Mouse (Mus musculus): ENCODE measurements around the gene Asns.
A peak's percentile ranks its signal among the peaks of the same experiment; 100 is the strongest.
"Not testable (repeated sequence)": the region's sequence is repeated elsewhere in the genome, so short reads cannot be mapped to it uniquely, and the experiment has no call there.

Asns gene

DNA sequence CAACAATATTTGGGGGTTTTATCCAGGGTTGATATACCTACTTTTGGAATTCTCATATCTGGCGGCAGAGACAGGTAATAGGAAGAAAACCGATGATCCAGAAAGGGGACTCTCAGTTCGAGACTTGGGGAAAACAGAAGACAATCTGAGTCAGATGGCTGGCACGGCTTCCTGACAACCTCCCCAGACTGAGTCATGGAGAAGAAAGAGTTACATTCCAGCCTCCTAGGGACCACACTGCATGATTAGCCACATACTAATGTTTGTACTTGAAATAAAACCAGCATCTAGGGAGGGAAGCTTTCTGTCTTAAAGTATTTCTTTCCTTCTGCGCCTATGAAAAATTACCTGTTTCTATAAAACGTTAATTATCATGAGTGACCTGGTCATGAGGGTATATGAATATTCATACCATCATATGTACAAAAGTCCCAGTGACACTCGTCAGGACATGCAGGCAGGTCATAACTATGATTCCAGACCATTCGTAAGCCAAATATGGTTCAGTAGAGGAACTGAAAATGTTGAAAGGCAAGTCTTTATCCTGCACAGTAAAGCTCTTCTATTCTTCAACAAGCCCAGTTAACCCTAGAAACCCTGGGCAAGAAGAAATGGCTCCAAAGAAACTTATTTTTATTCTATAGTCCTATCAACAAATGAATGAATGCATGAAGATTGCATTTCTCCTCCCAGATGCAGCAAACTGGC, 16.7 kb downstream of the Asns start:
- no peak for DNase-seq (ENCODE audit: low spot score in 2 of 2)

GRCm38 (mm10) chr6:7672438-7673253, 20.4 kb downstream of the Asns start:
- no peak for DNase-seq (ENCODE audit: low spot score in 2 of 2)

DNA sequence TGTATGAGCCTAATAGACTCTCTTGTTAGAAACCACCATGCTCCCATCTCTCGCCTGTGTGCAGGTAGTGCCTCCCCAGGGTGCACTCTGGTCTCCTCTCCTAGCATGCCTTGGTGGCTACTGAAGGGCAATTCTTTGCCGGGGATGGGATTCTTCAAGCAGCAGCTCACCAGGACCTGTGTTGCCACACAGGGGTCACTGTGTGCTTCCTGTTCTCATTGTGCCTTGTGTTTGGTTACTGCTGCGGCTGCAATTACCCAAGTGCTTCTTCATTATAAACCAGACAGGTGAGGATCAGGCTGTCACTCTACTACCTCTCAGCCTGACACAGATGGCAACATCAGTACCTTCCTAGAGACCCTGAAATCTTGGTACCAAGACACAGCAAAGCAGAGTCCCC, 21.6 kb downstream of the Asns start:
- DNase-seq (ENCODE audit: low spot score in 2 of 2): no peak

DNA sequence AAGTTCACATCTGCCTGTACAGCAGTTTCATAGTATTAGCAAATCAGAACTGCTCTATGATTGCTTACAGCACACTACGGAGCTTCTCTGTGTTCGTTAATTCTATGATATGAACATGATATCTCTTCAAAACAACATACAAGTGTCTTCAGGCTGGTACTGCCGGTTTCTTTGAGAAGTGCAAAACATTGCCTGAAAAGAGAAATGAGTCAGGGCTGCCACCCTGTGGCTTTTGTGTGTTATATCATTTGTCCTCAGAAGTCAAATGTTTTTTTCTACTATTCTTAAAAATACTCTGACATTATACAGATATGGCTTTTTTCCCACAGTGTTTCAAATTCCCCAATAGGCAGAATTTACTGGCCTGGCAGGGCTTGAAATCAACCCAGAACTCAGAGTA, 22.5 kb downstream of the Asns start:
- no peak for DNase-seq (ENCODE audit: low spot score in 2 of 2)

GRCm38 (mm10) chr6:7669721-7670120, 23.3 kb downstream of the Asns start:
- DNase-seq (ENCODE audit: low spot score in 2 of 2): no peak

DNA sequence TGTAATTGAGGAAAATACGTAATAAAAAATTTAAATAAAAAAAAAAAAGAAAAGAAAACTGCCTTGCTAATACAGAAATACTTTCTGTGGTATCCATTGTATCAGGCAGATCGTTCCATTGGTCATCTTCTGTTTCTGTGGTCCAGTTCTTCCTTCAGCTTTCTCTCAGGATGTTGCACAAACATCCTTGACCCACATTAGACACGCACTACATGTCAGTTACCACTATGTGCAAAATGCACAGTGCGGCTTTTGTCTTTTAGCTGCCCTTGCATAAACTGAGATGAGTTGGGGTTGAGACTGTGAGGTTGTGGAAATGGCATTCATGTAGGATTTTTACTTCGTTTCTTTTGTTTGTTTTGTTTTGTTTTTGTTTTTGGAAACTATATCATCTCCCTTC, 24.7 kb downstream of the Asns start:
- no peak for DNase-seq (ENCODE audit: low spot score in 2 of 2)

DNA sequence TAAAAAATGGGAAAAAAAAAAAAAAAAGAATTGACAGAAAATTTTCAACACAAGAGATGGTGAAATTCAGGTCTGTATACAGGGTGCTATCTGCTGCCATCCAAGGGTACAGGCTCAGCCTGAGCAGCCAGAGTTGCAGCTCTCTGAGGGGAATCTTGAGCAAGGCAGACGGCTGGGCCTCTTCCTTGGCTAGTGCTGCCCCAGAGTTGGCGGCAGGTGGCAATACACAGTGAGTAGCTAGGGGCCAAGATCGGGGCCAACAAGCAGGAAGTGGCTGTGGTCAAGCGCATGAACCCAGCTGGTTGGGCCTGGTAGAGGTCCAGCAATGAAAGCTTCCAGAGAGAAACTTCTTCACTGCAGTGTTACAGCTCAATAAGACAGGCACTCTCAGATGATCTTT, 27.2 kb downstream of the Asns start:
- DNase-seq (ENCODE audit: low spot score in 2 of 2): not testable (repeated sequence)

- peak; percentile 17 to 71 for DNase-seq (ENCODE audit: low spot score in 2 of 2)
Observed at GRCm38 (mm10) chr6:7661455-7661854, 31.6 kb downstream of the Asns start.

GRCm38 (mm10) chr6:7660377-7661080, 32.5 kb downstream of the Asns start:
- DNase-seq (ENCODE audit: low spot score in 2 of 2): no peak

- DNase-seq (ENCODE audit: low spot score in 2 of 2): no peak
Observed at GRCm38 (mm10) chr6:7656601-7657000, 36.5 kb downstream of the Asns start.

- no peak for DNase-seq (ENCODE audit: low spot score in 2 of 2)
Observed at GRCm38 (mm10) chr6:7648458-7648857, 44.6 kb downstream of the Asns start.

Data from heart, adult 9 months (tissue).